Mouse (Mus musculus) liver, postnatal 0 days (tissue): Measurements from ENCODE around the gene Hist1h2ah.

ENCODE experiments used
- CTCF ChIP-seq: sonication (generic); IDR thresholded peaks from 2 replicates; pipeline ENCODE4 v1.5.1; 2016; ENCODE audit warnings: antibody characterized with exemption, low read depth
- EP300 ChIP-seq: IDR thresholded peaks from 2 replicates; pipeline ENCODE4 v1.6.1; 2016; ENCODE audit warnings: antibody characterized with exemption, low read depth, mild to moderate bottlenecking

DNA sequence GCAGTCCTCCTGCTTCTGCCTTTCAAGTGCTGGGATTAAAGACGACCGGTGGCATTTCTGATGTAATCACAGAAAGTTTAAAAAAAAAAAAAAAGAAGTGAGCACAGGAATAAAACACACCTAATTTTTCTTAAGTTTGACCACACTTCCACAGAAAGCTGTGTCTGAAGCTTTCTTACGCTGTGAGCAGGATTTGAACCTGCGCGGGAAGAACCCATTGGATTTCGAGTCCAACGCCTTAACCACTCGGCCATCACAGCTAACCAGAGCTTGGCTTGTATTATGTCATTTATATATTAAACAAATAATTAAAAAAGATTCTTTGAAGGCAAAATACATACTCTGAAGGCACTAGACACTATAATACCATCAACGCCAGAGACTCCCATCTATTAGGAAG, 13.1 kb downstream of the Hist1h2ah start:
- TF ChIP-seq CTCF (no peak), EP300 (peak; percentile 62)
